Mouse (Mus musculus): ENCODE results near the gene Zc2hc1c. TPM values are rescaled to one million over a fixed set of nuclear protein-coding genes. Genes with fewer than 3 reads are reported as not detected.

The Zc2hc1c gene
- polyA plus RNA-seq, 1 experiment from 2014 or later: 1.0 TPM

GRCm38 (mm10) chr12:85341131-85341530 lies 52.7 kb downstream of the Zc2hc1c start:
- ATAC-seq (ENCODE audit: low FRiP score): no peak
- no peaks in the 10 kb centered on the region for H3K9me3 ChIP-seq (ENCODE audit: control insufficient read depth, low read length)
- no peak overlapping the region for H3K9ac ChIP-seq (ENCODE audit: low read length)
- no peak overlapping the region for H3K4me3 ChIP-seq (ENCODE audit: low read depth, low read length)
- peaks cover 3% of the 10 kb centered on the region; the same call in 1 of the 2 replicates for H3K36me3 ChIP-seq (ENCODE audit: control insufficient read depth, insufficient read depth, low read length)
- H3K27me3 ChIP-seq (ENCODE audit: control insufficient read depth, insufficient read depth, low read length): no peaks in the 10 kb centered on the region
- no peak overlapping the region; the same call in 1 of the 2 replicates for H3K27ac ChIP-seq (ENCODE audit: low read depth, low read length)
- DNase-seq (ENCODE audit: low spot score, missing footprints): peak; percentile 91
- H3K4me1 ChIP-seq (ENCODE audit: control insufficient read depth, insufficient read depth, low read length): peaks cover 7% of the 10 kb centered on the region
- WGBS: 73% methylated on average over 1 of the region's 1 CpGs
- no peak overlapping the region for H3K4me2 ChIP-seq

- no peak overlapping the region for H3K9ac ChIP-seq (ENCODE audit: low read length)
- DNase-seq (ENCODE audit: low spot score, missing footprints): no peak
- peaks cover 7% of the 10 kb centered on the region for H3K4me1 ChIP-seq (ENCODE audit: control insufficient read depth, insufficient read depth, low read length)
- 73% methylated on average over 4 of the region's 4 CpGs for WGBS
- H3K36me3 ChIP-seq (ENCODE audit: control insufficient read depth, insufficient read depth, low read length): peaks cover 3% of the 10 kb centered on the region; the same call in 1 of the 2 replicates
- no peak overlapping the region for H3K27ac ChIP-seq (ENCODE audit: low read depth, low read length)
- no peak overlapping the region for H3K4me3 ChIP-seq (ENCODE audit: low read depth, low read length)
- no peak overlapping the region for H3K4me2 ChIP-seq
- no peak for ATAC-seq (ENCODE audit: low FRiP score)
- no peaks in the 10 kb centered on the region for H3K27me3 ChIP-seq (ENCODE audit: control insufficient read depth, insufficient read depth, low read length)
- no peaks in the 10 kb centered on the region for H3K9me3 ChIP-seq (ENCODE audit: control insufficient read depth, low read length)
Observed at GRCm38 (mm10) chr12:85342310-85342709, 53.9 kb downstream of the Zc2hc1c start.

- peaks cover 3% of the 10 kb centered on the region; the same call in 1 of the 2 replicates for H3K36me3 ChIP-seq (ENCODE audit: control insufficient read depth, insufficient read depth, low read length)
- 82% methylated on average over 7 of the region's 7 CpGs for WGBS
Observed at GRCm38 (mm10) chr12:85344252-85344651, 55.9 kb downstream of the Zc2hc1c start.

GRCm38 (mm10) chr12:85345559-85345958 lies 57.2 kb downstream of the Zc2hc1c start:
- Histone ChIP-seq H3K27ac (ENCODE audit: low read depth, low read length) (no peak overlapping the region), H3K9ac (ENCODE audit: low read length) (no peak overlapping the region), H3K36me3 (ENCODE audit: control insufficient read depth, insufficient read depth, low read length) (peaks cover 3% of the 10 kb centered on the region; the same call in 1 of the 2 replicates), H3K9me3 (ENCODE audit: control insufficient read depth, low read length) (no peaks in the 10 kb centered on the region), H3K27me3 (ENCODE audit: control insufficient read depth, insufficient read depth, low read length) (no peaks in the 10 kb centered on the region), H3K4me3 (ENCODE audit: low read depth, low read length) (no peak overlapping the region), H3K4me1 (ENCODE audit: control insufficient read depth, insufficient read depth, low read length) (no peaks in the 10 kb centered on the region), H3K4me2 (no peak overlapping the region)
- WGBS: 96% methylated on average over 6 of the region's 6 CpGs
- ATAC-seq (ENCODE audit: low FRiP score) (no peak), DNase-seq (ENCODE audit: low spot score, missing footprints) (no peak)

More at GRCm38 (mm10) chr12:85344252-85344651, 55.9 kb downstream of the Zc2hc1c start:
- Histone ChIP-seq H3K27ac (ENCODE audit: low read depth, low read length) (no peak overlapping the region), H3K4me3 (ENCODE audit: low read depth, low read length) (no peak overlapping the region), H3K4me1 (ENCODE audit: control insufficient read depth, insufficient read depth, low read length) (no peaks in the 10 kb centered on the region), H3K4me2 (no peak overlapping the region), H3K27me3 (ENCODE audit: control insufficient read depth, insufficient read depth, low read length) (no peaks in the 10 kb centered on the region), H3K9me3 (ENCODE audit: control insufficient read depth, low read length) (no peaks in the 10 kb centered on the region), H3K9ac (ENCODE audit: low read length) (no peak overlapping the region)
- no peak for DNase-seq (ENCODE audit: low spot score, missing footprints)
- no peak for ATAC-seq (ENCODE audit: low FRiP score)

- ATAC-seq (ENCODE audit: low FRiP score): 0 out of 2 replicates have a peak, but pooled peaks have one; percentile 30
- peaks cover 3% of the 10 kb centered on the region; the same call in 1 of the 2 replicates for H3K36me3 ChIP-seq (ENCODE audit: control insufficient read depth, insufficient read depth, low read length)
- DNase-seq (ENCODE audit: low spot score, missing footprints): peak; percentile 91
- no peak overlapping the region for H3K27ac ChIP-seq (ENCODE audit: low read depth, low read length)
- no peak overlapping the region for H3K9ac ChIP-seq (ENCODE audit: low read length)
- H3K4me3 ChIP-seq (ENCODE audit: low read depth, low read length): no peak overlapping the region
- no peaks in the 10 kb centered on the region for H3K27me3 ChIP-seq (ENCODE audit: control insufficient read depth, insufficient read depth, low read length)
- H3K4me2 ChIP-seq: no peak overlapping the region
- 76% methylated on average over 3 of the region's 3 CpGs for WGBS
- H3K9me3 ChIP-seq (ENCODE audit: control insufficient read depth, low read length): no peaks in the 10 kb centered on the region
- no peaks in the 10 kb centered on the region for H3K4me1 ChIP-seq (ENCODE audit: control insufficient read depth, insufficient read depth, low read length)
Observed at GRCm38 (mm10) chr12:85346374-85346773, 58.0 kb downstream of the Zc2hc1c start.

GRCm38 (mm10) chr12:85347196-85347595 lies 58.8 kb downstream of the Zc2hc1c start:
- 76% methylated on average over 3 of the region's 3 CpGs for WGBS
- Histone ChIP-seq H3K9ac (ENCODE audit: low read length) (no peak overlapping the region), H3K4me1 (ENCODE audit: control insufficient read depth, insufficient read depth, low read length) (no peaks in the 10 kb centered on the region), H3K27me3 (ENCODE audit: control insufficient read depth, insufficient read depth, low read length) (no peaks in the 10 kb centered on the region), H3K36me3 (ENCODE audit: control insufficient read depth, insufficient read depth, low read length) (peaks cover 3% of the 10 kb centered on the region; the same call in 1 of the 2 replicates), H3K9me3 (ENCODE audit: control insufficient read depth, low read length) (no peaks in the 10 kb centered on the region), H3K27ac (ENCODE audit: low read depth, low read length) (no peak overlapping the region), H3K4me3 (ENCODE audit: low read depth, low read length) (no peak overlapping the region), H3K4me2 (no peak overlapping the region)
- ATAC-seq (ENCODE audit: low FRiP score) (no peak), DNase-seq (ENCODE audit: low spot score, missing footprints) (no peak)

- H3K4me3 ChIP-seq (ENCODE audit: low read depth, low read length): no peak overlapping the region
- WGBS: 86% methylated on average over 6 of the region's 6 CpGs
- ATAC-seq (ENCODE audit: low FRiP score) (no peak), DNase-seq (ENCODE audit: low spot score, missing footprints) (no peak)
- H3K36me3 ChIP-seq (ENCODE audit: control insufficient read depth, insufficient read depth, low read length): peaks cover 3% of the 10 kb centered on the region; the same call in 1 of the 2 replicates
- H3K4me1 ChIP-seq (ENCODE audit: control insufficient read depth, insufficient read depth, low read length): no peaks in the 10 kb centered on the region
- no peak overlapping the region for H3K27ac ChIP-seq (ENCODE audit: low read depth, low read length)
- H3K9ac ChIP-seq (ENCODE audit: low read length): no peak overlapping the region
- no peaks in the 10 kb centered on the region for H3K9me3 ChIP-seq (ENCODE audit: control insufficient read depth, low read length)
- no peaks in the 10 kb centered on the region for H3K27me3 ChIP-seq (ENCODE audit: control insufficient read depth, insufficient read depth, low read length)
- H3K4me2 ChIP-seq: no peak overlapping the region
Observed at GRCm38 (mm10) chr12:85348338-85348737, 59.9 kb downstream of the Zc2hc1c start.

Small RNA genes lying within 50 kb of the gene (microRNA-seq; reads per million reads assigned to microRNA genes)
- not detected for gene Mir6938

Other genes starting within 250 kb of the Zc2hc1c start
- 2.6 and 3.6 TPM in 2 replicates for gene Prox2, start 177.8 kb upstream of the Zc2hc1c start, polyA plus RNA-seq (2014; fragmentation: Nextera tagmentation; extraction: Ambion mirVana)
- 93.9 and 97.0 TPM in 2 replicates for gene Dlst, start 177.8 kb upstream of the Zc2hc1c start, polyA plus RNA-seq (2014; fragmentation: Nextera tagmentation; extraction: Ambion mirVana)
- 1.9 and 2.1 TPM in 2 replicates for gene Rps6kl1, start 137.3 kb upstream of the Zc2hc1c start, polyA plus RNA-seq (2014; fragmentation: Nextera tagmentation; extraction: Ambion mirVana)
- gene Pgf, start 110.8 kb upstream of the Zc2hc1c start, polyA plus RNA-seq (2014; fragmentation: Nextera tagmentation; extraction: Ambion mirVana): 2.5 and 2.9 TPM in 2 replicates
- 91.5 and 93.6 TPM in 2 replicates for gene Eif2b2, start 69.1 kb upstream of the Zc2hc1c start, polyA plus RNA-seq (2014; fragmentation: Nextera tagmentation; extraction: Ambion mirVana)
- 10.1 and 10.4 TPM in 2 replicates for gene Mlh3, start 18.0 kb upstream of the Zc2hc1c start, polyA plus RNA-seq (2014; fragmentation: Nextera tagmentation; extraction: Ambion mirVana)
- 68.0 and 69.5 TPM in 2 replicates for gene Acyp1, start 153 bp upstream of the Zc2hc1c start, polyA plus RNA-seq (2014; fragmentation: Nextera tagmentation; extraction: Ambion mirVana)
- 10.4 and 10.6 TPM in 2 replicates for gene Nek9, start 50.8 kb downstream of the Zc2hc1c start, polyA plus RNA-seq (2014; fragmentation: Nextera tagmentation; extraction: Ambion mirVana)
- gene Tmed10, start 86.3 kb downstream of the Zc2hc1c start, polyA plus RNA-seq (2014; fragmentation: Nextera tagmentation; extraction: Ambion mirVana): 266 and 279 TPM in 2 replicates
- 0.54 and 0.89 TPM in 2 replicates for gene Fos, start 185.3 kb downstream of the Zc2hc1c start, polyA plus RNA-seq (2014; fragmentation: Nextera tagmentation; extraction: Ambion mirVana)

All from midbrain, embryonic 11.5 days (tissue).